32 mouse cellular contexts compared by ENCODE assay signal in genomic region chr5:123886365-123886764, GRCm38 (mm10). TPM values are rescaled to one million over a fixed set of nuclear protein-coding genes. Genes with fewer than 3 reads are reported as not detected.
"Had no signal": no experiment of that assay in that cellular context is flagged by ENCODE, and none has a peak within 500 bp of the region (broad histone marks: within the 10 kb centered on the region; RNA-seq: fewer than 3 reads in every experiment).

No protein-coding gene starts in this region.

- H3K9me3 ChIP-seq: heart, embryonic 13.5 days; heart, embryonic 15.5 days; hindbrain, embryonic 13.5 days; hindbrain, embryonic 15.5 days; kidney, embryonic 15.5 days; limb, embryonic 13.5 days; limb, embryonic 15.5 days; liver, embryonic 12.5 days had no signal

- H3K9ac ChIP-seq: heart, embryonic 13.5 days; heart, embryonic 15.5 days; hindbrain, embryonic 13.5 days; hindbrain, embryonic 15.5 days; kidney, embryonic 15.5 days; limb, embryonic 13.5 days; limb, embryonic 15.5 days; liver, embryonic 12.5 days had no signal

- H3K27ac ChIP-seq: heart, adult 2 months; heart, embryonic 13.5 days; heart, embryonic 15.5 days; hindbrain, embryonic 13.5 days; hindbrain, embryonic 15.5 days; hindbrain, postnatal 0 days; kidney, embryonic 15.5 days; kidney, postnatal 0 days; layer of hippocampus, adult 2 months; left cerebral cortex, adult 2 months; limb, embryonic 13.5 days; limb, embryonic 15.5 days; liver, embryonic 12.5 days had no signal

- ATAC-seq: hindbrain, postnatal 0 days; intestine, embryonic 16.5 days; liver, embryonic 12.5 days had no signal

- H3K4me1 ChIP-seq: heart, embryonic 13.5 days; heart, embryonic 15.5 days; hindbrain, embryonic 13.5 days; hindbrain, embryonic 15.5 days; kidney, embryonic 15.5 days; limb, embryonic 13.5 days; limb, embryonic 15.5 days had no signal

- DNase-seq: gastrocnemius, postnatal 25 days; heart, adult 11 months; heart, adult 2 months; heart, postnatal 14 days; heart, postnatal 36 days; kidney, adult 11 months; kidney, adult 2 months; kidney, adult 9 months; kidney, postnatal 25 days; kidney, postnatal 4 days; left cerebral cortex, postnatal 4 days had no signal

- H3K27me3 ChIP-seq: heart, embryonic 13.5 days; heart, embryonic 15.5 days; hindbrain, embryonic 13.5 days; hindbrain, embryonic 15.5 days; kidney, embryonic 15.5 days; limb, embryonic 13.5 days; limb, embryonic 15.5 days; liver, embryonic 12.5 days had no signal

- H3K36me3 ChIP-seq: heart, embryonic 13.5 days; heart, embryonic 15.5 days; hindbrain, embryonic 13.5 days; hindbrain, embryonic 15.5 days; kidney, embryonic 15.5 days; limb, embryonic 13.5 days; limb, embryonic 15.5 days; liver, embryonic 12.5 days had no signal

- H3K4me3 ChIP-seq: heart, adult 2 months; heart, embryonic 13.5 days; heart, embryonic 15.5 days; hindbrain, embryonic 13.5 days; hindbrain, embryonic 15.5 days; kidney, embryonic 15.5 days; layer of hippocampus, adult 2 months; left cerebral cortex, adult 2 months; limb, embryonic 13.5 days; limb, embryonic 15.5 days; liver, embryonic 12.5 days had no signal

RNA-seq across cellular contexts. Expression of gene Hcar1, which starts 6.5 kb away (rescaled TPM):
- total RNA-seq: hematopoietic stem cell, adult 5-6 weeks had no signal
- polyA plus RNA-seq: heart, embryonic 11.5 days had no signal

RNA-seq across cellular contexts. Expression of gene Hcar2, which starts 21.1 kb away (rescaled TPM):
- total RNA-seq: gastrocnemius, adult 18-20 months; hindbrain, postnatal 0 days; layer of hippocampus, adult 2 months; layer of hippocampus, postnatal 10 days; left cerebral cortex, adult 2 months; left cerebral cortex, postnatal 14 days; left cerebral cortex, postnatal 4 days had no signal
- polyA plus RNA-seq: heart, embryonic 11.5 days; heart, postnatal 0 days; hindbrain, embryonic 11.5 days; hindbrain, embryonic 13.5 days; hindbrain, embryonic 15.5 days; hindbrain, postnatal 0 days; kidney, postnatal 0 days; limb, embryonic 11.5 days had no signal

RNA-seq across cellular contexts. Expression of gene Gm43518, which starts 40.9 kb away (rescaled TPM):
- total RNA-seq: gastrocnemius, adult 18-20 months; gastrocnemius, postnatal 25 days; heart, postnatal 36 days; left cerebral cortex, postnatal 14 days had no signal
- polyA plus RNA-seq: heart, adult 2 months had no signal
